20 mouse cellular contexts compared by ENCODE assay signal in genomic region chr6:143232718-143233117, GRCm38 (mm10).
A peak's percentile ranks its signal among the peaks of the same experiment; 100 is the strongest.
DNase-seq lines count a peak whose midpoint lies in the region; TF ChIP-seq lines count a peak whose summit lies in the region.
"Had no signal": no experiment of that assay in that cellular context is flagged by ENCODE, and none has a peak within 500 bp of the region (broad histone marks: within the 10 kb centered on the region; RNA-seq: fewer than 3 reads in every experiment).

No protein-coding gene starts in this region.

- TF ChIP-seq POLR2A in testis, adult 2 months (IDR thresholded peaks at IDR 0.05; ENCODE audit: control insufficient read depth, low read depth, low read length): no peak

- no peak for TF ChIP-seq CTCF in testis, adult 2 months (IDR thresholded peaks at IDR 0.05; ENCODE audit: control insufficient read depth, insufficient read depth, insufficient replicate concordance, low read depth, low read length)

- no peaks in the 10 kb centered on the region for H3K36me3 ChIP-seq in testis, adult 2 months (ENCODE audit: control insufficient read depth, insufficient read depth, low read length)
- H3K36me3 ChIP-seq: embryonic facial prominence, embryonic 10.5 days; G1E; hindbrain, embryonic 12.5 days had no signal

- H3K27me3 ChIP-seq in testis, adult 2 months (ENCODE audit: control insufficient read depth, insufficient read depth, low read length): no peaks in the 10 kb centered on the region
- H3K27me3 ChIP-seq: forebrain, embryonic 13.5 days; hindbrain, embryonic 12.5 days had no signal

- peaks cover 7% of the 10 kb centered on the region for H3K4me1 ChIP-seq in testis, adult 2 months (ENCODE audit: control insufficient read depth, insufficient read depth, low read length)
- H3K4me1 ChIP-seq: embryonic facial prominence, embryonic 10.5 days; forebrain, embryonic 13.5 days; hindbrain, embryonic 12.5 days had no signal

- no peak overlapping the region for H3K27ac ChIP-seq in testis, adult 2 months (ENCODE audit: control insufficient read depth, insufficient read depth, low read depth, low read length)
- H3K27ac ChIP-seq: embryonic facial prominence, embryonic 10.5 days; forebrain, embryonic 13.5 days; hindbrain, embryonic 12.5 days had no signal

- peak overlapping the region; percentile 25; the same call in 1 of the 2 replicates for H3K4me3 ChIP-seq in testis, adult 2 months (ENCODE audit: control insufficient read depth, low read depth, low read length)
- H3K4me3 ChIP-seq: embryonic facial prominence, embryonic 10.5 days; forebrain, embryonic 13.5 days; hindbrain, embryonic 12.5 days had no signal

- no peak for DNase-seq in testis, postnatal 10 days (ENCODE audit: low spot score)
- DNase-seq in kidney, adult 9 months: peak; percentile 73
- DNase-seq in kidney, postnatal 10 days: peak; percentile 32
- peak; percentile 28 to 43 for DNase-seq in kidney, postnatal 4 days
- DNase-seq in adrenal gland, adult (ENCODE audit: inconsistent age in 2 of 2, low spot score in 1 of 2): no peak
- DNase-seq in spleen, adult 18-20 months: no peak
- DNase-seq in cerebellum, postnatal 36 days: no peak
- DNase-seq: adrenal gland, postnatal 10 days; cerebellum, adult 11-12 months; cerebellum, adult 9-10 months; cerebellum, postnatal 25 days; forebrain, postnatal 0 days; gastrocnemius, postnatal 14 days; heart, postnatal 10 days; heart, postnatal 4 days had no signal

Comparison
In these comparisons a context has a peak if more than half of its experiments do, and no peak if none do; other contexts are left out.
1. DNase-seq: peak in kidney, adult 9 months (single experiment), kidney, postnatal 10 days (single experiment) and kidney, postnatal 4 days (2 of 2); none in testis, postnatal 10 days (single experiment), adrenal gland, adult (0 of 2), spleen, adult 18-20 months (0 of 2) and cerebellum, postnatal 36 days (0 of 2).